Mouse (Mus musculus): Measurements from ENCODE around the gene Mrpl38. TPM values are rescaled to one million over a fixed set of nuclear protein-coding genes. Genes with fewer than 3 reads are reported as not detected.

Mrpl38 gene
- 91.0 TPM for polyA plus RNA-seq (2017; shearing (Covaris generic))

GRCm38 (mm10) chr11:116138468-116139138 is at the start of gene Mrpl38:
TSS of gene Mrpl38 (minus strand) at chr11:116138868.

GRCm38 (mm10) chr11:116167884-116168439 is 29.3 kb upstream of the Mrpl38 start, which contains the start of gene Fbf1:
TSS of gene Fbf1 (minus strand) at chr11:116168166.

DNA sequence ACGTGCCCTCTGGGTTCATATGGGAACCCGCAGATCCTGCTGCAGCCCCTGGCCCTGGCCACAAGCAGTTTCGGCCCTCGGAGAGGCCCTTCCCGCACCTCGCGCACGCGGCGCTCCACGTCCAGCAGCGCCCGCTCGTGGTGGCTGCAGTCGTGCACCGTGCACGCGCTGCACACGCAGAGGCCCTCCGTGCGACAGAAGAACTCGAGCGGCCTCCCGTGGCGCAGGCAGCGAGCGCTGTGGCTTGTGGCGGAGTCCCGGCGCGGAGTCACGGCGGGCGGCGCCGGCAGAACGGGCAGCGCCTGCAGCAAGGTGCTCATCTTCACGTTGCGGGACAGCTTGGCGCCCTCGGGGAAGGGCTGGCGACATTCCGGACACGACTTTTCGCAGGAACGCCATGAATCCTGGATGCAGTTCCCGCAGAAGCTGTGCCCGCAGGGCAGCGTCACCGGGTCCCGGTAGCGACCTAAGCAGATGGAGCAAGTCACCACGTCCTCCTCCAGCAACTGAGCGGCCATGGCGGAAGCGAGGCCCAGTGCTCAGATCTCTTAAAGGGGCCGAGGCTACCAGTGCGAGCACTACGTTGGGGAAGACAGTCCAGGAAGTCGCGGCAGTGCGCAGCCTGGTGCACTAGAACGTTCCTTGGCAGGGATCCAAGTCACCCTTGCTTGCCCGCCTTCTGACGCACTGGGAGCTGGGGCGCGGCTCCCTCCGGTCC is 8.0 kb downstream of the Mrpl38 start, which contains the start of gene Trim65:
Gene Trim65 (minus strand): TSS at position 641 of the 718 bp plus-strand sequence.

GRCm38 (mm10) chr11:116127156-116127980 is 11.3 kb downstream of the Mrpl38 start, which contains the start of gene Trim47:
TSS of gene Trim47 (minus strand) at chr11:116127210.

GRCm38 (mm10) chr11:116086258-116087193 is 52.1 kb downstream of the Mrpl38 start, which contains the start of gene Wbp2:
TSS of gene Wbp2 (minus strand) at chr11:116086995.

Other genes with a start within 250 kb of the Mrpl38 start
- 0.37 TPM for gene Smim5, start 238.9 kb downstream of the Mrpl38 start, polyA plus RNA-seq (2017; shearing (Covaris generic))
- 1.3 TPM for gene Smim6, start 226.9 kb downstream of the Mrpl38 start, polyA plus RNA-seq (2017; shearing (Covaris generic))
- gene Sap30bp, start 205.6 kb downstream of the Mrpl38 start, polyA plus RNA-seq (2017; shearing (Covaris generic)) = 43.4 TPM
- 27.8 TPM for gene Recql5, start 205.4 kb downstream of the Mrpl38 start, polyA plus RNA-seq (2017; shearing (Covaris generic))
- not detected for gene Itgb4, start 164.2 kb downstream of the Mrpl38 start, polyA plus RNA-seq (2017; shearing (Covaris generic))
- gene Galk1, start 126.1 kb downstream of the Mrpl38 start, polyA plus RNA-seq (2017; shearing (Covaris generic)) = 40.4 TPM
- gene H3f3b, start 110.9 kb downstream of the Mrpl38 start, polyA plus RNA-seq (2017; shearing (Covaris generic)) = 1,346 TPM
- gene Unk, start 108.5 kb downstream of the Mrpl38 start, polyA plus RNA-seq (2017; shearing (Covaris generic)) = 56.5 TPM
- gene Unc13d, start 60.9 kb downstream of the Mrpl38 start, polyA plus RNA-seq (2017; shearing (Covaris generic)) = 202 TPM
- 214 TPM for gene Wbp2, start 51.9 kb downstream of the Mrpl38 start, polyA plus RNA-seq (2017; shearing (Covaris generic))
- gene Trim47, start 11.7 kb downstream of the Mrpl38 start, polyA plus RNA-seq (2017; shearing (Covaris generic)) = 0.32 TPM
- gene Trim65, start 7.7 kb downstream of the Mrpl38 start, polyA plus RNA-seq (2017; shearing (Covaris generic)) = 9.8 TPM
- gene Fbf1, start 29.3 kb upstream of the Mrpl38 start, polyA plus RNA-seq (2017; shearing (Covaris generic)) = 10.1 TPM
- 62.6 TPM for gene Ten1, start 60.0 kb upstream of the Mrpl38 start, polyA plus RNA-seq (2017; shearing (Covaris generic))
- gene Acox1, start 60.2 kb upstream of the Mrpl38 start, polyA plus RNA-seq (2017; shearing (Covaris generic)) = 24.7 TPM
- gene Evpl, start 99.2 kb upstream of the Mrpl38 start, polyA plus RNA-seq (2017; shearing (Covaris generic)) = 0.12 TPM
- gene Srp68, start 135.3 kb upstream of the Mrpl38 start, polyA plus RNA-seq (2017; shearing (Covaris generic)) = 91.6 TPM
- not detected for gene Galr2, start 142.1 kb upstream of the Mrpl38 start, polyA plus RNA-seq (2017; shearing (Covaris generic))
- gene Exoc7, start 168.4 kb upstream of the Mrpl38 start, polyA plus RNA-seq (2017; shearing (Covaris generic)) = 102 TPM
- 0.11 TPM for gene Foxj1, start 196.5 kb upstream of the Mrpl38 start, polyA plus RNA-seq (2017; shearing (Covaris generic))

Measured in inflammation-experienced regulatory T-cells, adult 16 weeks (primary cell).